30 mouse cellular contexts compared by ENCODE assay signal in the genomic region with DNA sequence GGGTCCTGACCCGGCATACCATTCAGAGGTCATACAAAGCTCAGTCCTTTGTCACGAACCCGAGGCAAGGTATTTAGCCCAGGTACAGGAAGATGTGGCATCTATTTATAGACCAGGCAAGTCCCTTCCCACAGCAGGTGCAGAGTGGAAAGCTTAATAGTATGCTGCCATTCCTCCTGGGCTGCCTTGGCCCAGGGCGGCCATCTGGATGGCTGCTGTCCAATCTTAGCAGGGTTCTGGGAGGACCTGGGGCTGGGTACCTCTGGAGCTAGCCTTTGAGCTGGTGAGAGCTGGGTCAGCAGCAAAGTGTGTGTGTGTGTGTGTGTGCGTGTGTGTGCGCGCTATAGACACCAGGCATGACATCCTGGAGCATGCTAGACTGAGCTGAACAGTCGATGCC. TPM values are rescaled to one million over a fixed set of nuclear protein-coding genes. Genes with fewer than 3 reads are reported as not detected.
"Had no signal": no experiment of that assay in that cellular context is flagged by ENCODE, and none has a peak within 500 bp of the region (broad histone marks: within the 10 kb centered on the region; RNA-seq: fewer than 3 reads in every experiment).

No protein-coding gene starts in this region.

- H3K9me3 ChIP-seq: limb, embryonic 10.5 days; limb, embryonic 13.5 days; liver, embryonic 12.5 days; liver, embryonic 15.5 days; lung, embryonic 15.5 days; megakaryocyte, embryonic 14.5 days; midbrain, embryonic 10.5 days; midbrain, embryonic 13.5 days; neural tube, embryonic 13.5 days had no signal

- H3K4me2 ChIP-seq: limb, embryonic 13.5 days; liver, embryonic 12.5 days; liver, embryonic 15.5 days; lung, embryonic 15.5 days; midbrain, embryonic 13.5 days; neural tube, embryonic 13.5 days had no signal

- DNase-seq: kidney, postnatal 4 days; liver; lung, adult 18-20 months; lung, postnatal 10 days; lung, postnatal 36 days; thymus, adult 2 months; thymus, postnatal 14 days; thymus, postnatal 4 days had no signal

- H3K36me3 ChIP-seq: limb, embryonic 10.5 days; limb, embryonic 13.5 days; liver, embryonic 12.5 days; liver, embryonic 15.5 days; lung, embryonic 15.5 days; midbrain, embryonic 10.5 days; midbrain, embryonic 13.5 days; neural tube, embryonic 13.5 days had no signal

- H3K27ac ChIP-seq: kidney, postnatal 0 days; limb, embryonic 10.5 days; limb, embryonic 13.5 days; liver, embryonic 12.5 days; liver, embryonic 15.5 days; lung, embryonic 15.5 days; midbrain, embryonic 10.5 days; midbrain, embryonic 13.5 days; neural tube, embryonic 13.5 days; stomach, postnatal 0 days had no signal

- H3K4me3 ChIP-seq: limb, embryonic 10.5 days; limb, embryonic 13.5 days; liver, embryonic 12.5 days; liver, embryonic 15.5 days; lung, embryonic 15.5 days; megakaryocyte, embryonic 14.5 days; midbrain, embryonic 10.5 days; midbrain, embryonic 13.5 days; myocyte; neural tube, embryonic 13.5 days had no signal

- H3K9ac ChIP-seq: limb, embryonic 13.5 days; liver, embryonic 12.5 days; liver, embryonic 15.5 days; lung, embryonic 15.5 days; midbrain, embryonic 13.5 days; neural tube, embryonic 13.5 days had no signal

- H3K4me1 ChIP-seq: liver, embryonic 12.5 days; liver, embryonic 15.5 days had no signal

- ATAC-seq: liver, embryonic 12.5 days; midbrain, embryonic 13.5 days; midbrain, embryonic 16.5 days had no signal

- H3K27me3 ChIP-seq: neural tube, embryonic 13.5 days had no signal

RNA-seq across cellular contexts. Expression of a gene that starts 46.1 kb away (rescaled TPM):
- total RNA-seq: layer of hippocampus, adult 18-20 months; layer of hippocampus, postnatal 14 days; left cerebral cortex, adult 8-10 months; left cerebral cortex, postnatal 14 days; monocyte, adult 5-6 weeks; neutrophil, adult 5-6 weeks had no signal
- polyA plus RNA-seq: kidney, embryonic 14.5 days; limb, embryonic 10.5 days; limb, embryonic 13.5 days; liver, embryonic 12.5 days; liver, embryonic 15.5 days; lung, embryonic 15.5 days; midbrain, embryonic 10.5 days; midbrain, embryonic 16.5 days; myocyte; small intestine, adult 2 months; spleen, adult 2 months; stomach, postnatal 0 days; thymus, adult 2 months had no signal
